Mouse (Mus musculus) activated CD4-positive, CD25-positive, alpha-beta regulatory T cell, adult 9 weeks (primary cell): ENCODE results near the gene Pou3f4. TPM values are rescaled to one million over a fixed set of nuclear protein-coding genes. Genes with fewer than 3 reads are reported as not detected.

Source experiments
- polyA plus RNA-seq: library from polyadenylated mRNA; unstranded; fragments of 100-300 nt; shearing (Covaris generic); gene quantifications from one replicate; pipeline ENCODE4 v1.2.1, GENCODE M21; 2017

Gene Pou3f4
- polyA plus RNA-seq = not detected

DNA sequence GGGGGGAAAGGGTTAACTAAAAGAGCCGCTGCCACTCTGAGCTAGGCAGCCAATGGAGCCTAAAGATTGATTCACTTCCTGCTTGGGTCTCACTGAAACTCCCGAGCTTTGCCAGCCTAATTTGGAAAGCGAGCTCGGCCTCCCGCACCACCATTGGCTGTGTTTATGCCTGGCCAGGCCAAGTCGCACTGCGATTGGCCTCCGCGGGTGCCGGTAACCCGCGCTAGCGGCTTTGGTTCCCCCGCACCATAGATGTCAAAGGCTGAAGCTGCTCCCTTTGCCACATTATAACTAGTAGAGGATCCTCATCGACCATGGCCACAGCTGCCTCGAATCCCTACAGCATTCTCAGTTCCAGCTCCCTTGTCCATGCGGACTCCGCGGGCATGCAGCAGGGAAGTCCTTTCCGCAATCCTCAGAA is at the start of gene Pou3f4:
Gene Pou3f4 (plus strand): TSS at position 130 of the 421 bp plus-strand sequence.

